Mouse (Mus musculus) left cerebral cortex, postnatal 4 days (tissue): ENCODE results near the gene Ap3b1. TPM values are rescaled to one million over a fixed set of nuclear protein-coding genes. Genes with fewer than 3 reads are reported as not detected.
A peak's percentile ranks its signal among the peaks of the same experiment; 100 is the strongest.

Source experiments
- DNase-seq: peaks from one replicate; pipeline ENCODE4 v3.0.0-alpha.2; 2022
- intact Hi-C: fragments of 180-260 bp; cut with DNase I; formaldehyde crosslinking; loops from one replicate; pipeline ENCODE4 v1.15.1; 2025
- total RNA-seq, 2 experiments: library from RNA; stranded (reverse); gene quantifications; 2 replicates each; pipeline ENCODE4 v1.2.3; 2021

Gene Ap3b1
- total RNA-seq, 2 experiments from 2014 or later: 40.5 to 41.1 TPM

DNA sequence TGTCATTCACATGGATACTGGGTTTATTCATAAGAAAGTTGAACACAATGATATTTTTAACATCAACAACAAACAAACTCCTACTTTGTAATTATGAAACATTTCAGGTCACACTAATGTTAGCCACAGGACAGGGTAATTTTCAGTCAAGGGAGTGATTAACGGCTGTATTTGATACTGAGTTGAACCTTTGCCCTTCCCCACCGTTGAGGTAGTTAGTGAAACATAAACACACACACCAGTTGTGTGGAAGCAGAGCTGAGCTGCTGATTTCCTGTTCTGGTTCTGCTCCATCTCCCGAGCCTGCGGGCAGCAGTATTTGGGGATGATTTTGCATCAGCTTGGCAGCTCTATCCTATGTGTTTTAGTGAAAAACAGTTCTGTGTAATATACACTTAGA is 88.2 kb downstream of the Ap3b1 start:
- intact Hi-C loops: loop anchor here (10.0 kb wide), 1 partner anchor 418 kb away; no protein-coding TSS in a partner anchor
- no peak for DNase-seq

GRCm38 (mm10) chr13:94449593-94449992 is 90.8 kb downstream of the Ap3b1 start:
- DNase-seq: no peak
- intact Hi-C loops: loop anchor here (10.0 kb wide), 1 partner anchor 415 kb away; no protein-coding TSS in a partner anchor

DNA sequence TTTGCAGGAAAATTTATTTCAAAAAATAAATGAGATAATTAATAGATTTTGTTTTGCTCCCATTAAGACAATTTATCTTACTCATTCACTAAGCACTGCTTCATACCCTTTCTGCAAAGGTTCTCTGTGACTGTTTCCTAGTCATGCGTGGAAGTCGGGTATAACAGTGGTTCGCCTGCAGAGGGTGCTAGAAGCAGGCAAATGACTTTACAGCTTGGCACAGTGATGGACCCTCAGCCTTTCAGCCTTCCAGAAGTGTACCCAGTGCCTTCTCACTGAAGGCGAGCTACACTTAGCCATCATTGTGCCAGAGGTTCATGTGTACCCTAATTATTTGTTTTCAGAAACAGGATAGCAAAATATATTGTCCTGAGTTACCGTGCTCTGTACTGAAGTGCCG is 92.5 kb downstream of the Ap3b1 start:
- intact Hi-C loops: no loop called here
- DNase-seq: peak; percentile 65

DNA sequence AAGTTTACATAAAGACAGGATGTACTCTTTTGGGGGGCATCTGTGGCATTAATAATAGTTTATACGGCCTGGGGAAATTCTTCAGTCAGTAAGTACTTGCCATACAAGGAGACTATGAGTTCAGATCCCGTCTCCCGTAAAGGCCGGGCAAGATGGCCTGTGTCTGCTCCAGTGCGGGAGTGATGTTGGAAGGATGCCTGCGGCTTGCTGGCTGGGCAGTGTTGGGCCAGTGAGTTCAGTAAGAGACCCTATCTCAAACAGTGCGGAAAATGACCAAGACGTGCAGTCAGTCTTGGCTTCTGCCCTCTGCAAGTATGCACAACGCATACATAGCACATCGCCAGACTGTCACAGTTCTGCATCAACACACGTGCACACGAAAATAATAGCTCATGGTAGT is 95.4 kb downstream of the Ap3b1 start:
- DNase-seq: peak; percentile 38
- intact Hi-C loops: no loop called here

- DNase-seq: no peak
- intact Hi-C loops: no loop called here
Observed at GRCm38 (mm10) chr13:94459143-94459542, 100.4 kb downstream of the Ap3b1 start.

DNA sequence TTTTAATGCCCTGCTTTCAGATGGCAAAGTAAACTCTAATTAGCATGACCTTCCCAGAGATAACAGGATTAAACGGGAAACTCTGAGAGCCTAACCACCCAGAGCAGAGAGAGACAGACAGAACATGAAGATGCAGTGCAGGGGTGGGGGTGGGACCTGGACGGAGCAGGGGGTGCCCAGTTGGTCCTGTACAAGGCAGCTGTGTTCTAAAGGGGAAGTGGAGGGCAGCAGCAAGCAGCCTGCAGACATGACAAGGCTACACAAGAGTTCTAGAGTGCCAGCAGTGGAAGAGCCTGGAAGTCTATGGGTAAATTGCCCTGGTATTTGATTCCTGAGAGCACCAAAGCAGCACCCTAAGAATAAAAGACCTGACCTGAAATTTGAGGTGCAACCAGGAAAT is 105.5 kb downstream of the Ap3b1 start:
- intact Hi-C loops: no loop called here
- DNase-seq: no peak

GRCm38 (mm10) chr13:94468551-94468950 is 109.8 kb downstream of the Ap3b1 start:
- intact Hi-C loops: no loop called here
- DNase-seq: no peak

GRCm38 (mm10) chr13:94471009-94471672 is 112.4 kb downstream of the Ap3b1 start:
- intact Hi-C loops: no loop called here
- DNase-seq: no peak

GRCm38 (mm10) chr13:94476208-94476607 is 117.4 kb downstream of the Ap3b1 start:
- DNase-seq: no peak
- intact Hi-C loops: loop anchor here (2.0 kb wide), 1 partner anchor 59 kb away; no protein-coding TSS in a partner anchor

DNA sequence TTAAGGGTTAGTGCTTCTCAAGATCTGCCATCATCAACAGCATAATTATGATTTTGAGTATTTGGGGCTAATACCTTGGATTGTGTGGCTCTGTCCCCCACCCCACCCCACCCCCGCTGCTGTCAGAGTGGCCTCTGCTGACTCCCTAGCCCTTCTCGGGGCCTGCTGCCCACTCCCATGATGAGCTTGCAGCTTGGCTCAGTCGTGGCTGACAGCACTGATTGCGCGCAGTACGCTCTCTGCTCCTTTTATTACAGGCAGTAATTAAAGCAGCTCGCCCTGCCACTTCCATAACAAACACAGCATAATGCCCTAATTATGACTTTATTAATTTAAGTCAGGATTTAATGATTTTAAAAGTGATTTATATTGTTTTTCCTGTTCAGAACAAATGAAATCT is 121.5 kb downstream of the Ap3b1 start:
- intact Hi-C loops: no loop called here
- no peak for DNase-seq

GRCm38 (mm10) chr13:94490684-94491083 is 131.9 kb downstream of the Ap3b1 start:
- intact Hi-C loops: no loop called here
- no peak for DNase-seq

DNA sequence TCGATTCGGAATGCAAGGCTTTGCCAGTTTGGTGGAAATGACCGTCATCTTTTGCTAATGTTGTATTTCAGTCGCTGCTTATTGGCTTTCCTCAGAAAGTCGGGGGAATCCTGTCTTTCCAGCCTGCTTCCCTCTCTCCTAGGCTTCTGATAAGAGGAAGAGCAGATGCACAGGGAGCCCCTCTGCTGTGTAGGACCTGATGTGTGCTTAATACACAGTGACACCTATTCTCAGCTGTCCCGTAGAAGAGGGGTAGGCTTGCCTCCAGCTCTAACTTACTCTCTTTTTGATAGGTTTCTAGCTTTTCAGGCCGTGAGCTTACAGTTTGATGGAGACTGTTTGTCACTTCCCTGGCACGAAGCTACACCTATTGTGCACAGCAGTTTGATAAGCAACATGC is 132.4 kb downstream of the Ap3b1 start:
- no peak for DNase-seq
- intact Hi-C loops: no loop called here

- DNase-seq: no peak
- intact Hi-C loops: no loop called here
Observed at GRCm38 (mm10) chr13:94497521-94497920, 138.8 kb downstream of the Ap3b1 start.

DNA sequence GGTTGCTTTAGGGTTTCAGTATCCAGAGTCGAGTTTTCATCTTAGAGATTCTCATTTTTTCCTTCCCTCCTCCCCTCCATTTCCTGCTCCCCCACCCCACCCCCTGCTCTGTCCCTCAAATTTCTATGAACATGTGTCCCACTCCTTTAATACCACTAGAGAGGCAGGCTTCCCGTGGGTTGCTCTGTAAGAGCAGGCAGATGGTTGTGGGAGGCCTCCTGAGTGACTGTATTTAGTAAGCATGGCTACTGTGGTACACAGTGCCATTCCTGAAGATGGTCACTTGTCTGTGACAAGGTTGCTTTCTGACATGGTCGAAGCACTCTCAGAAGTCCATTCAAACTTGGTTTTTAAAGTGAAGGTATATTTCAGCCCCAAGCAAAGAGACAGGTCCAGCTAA is 147.7 kb downstream of the Ap3b1 start:
- intact Hi-C loops: no loop called here
- DNase-seq: no peak

GRCm38 (mm10) chr13:94508344-94508743 is 149.6 kb downstream of the Ap3b1 start:
- intact Hi-C loops: no loop called here
- no peak for DNase-seq

- DNase-seq: no peak
- intact Hi-C loops: no loop called here
Observed at GRCm38 (mm10) chr13:94513157-94513767, 154.5 kb downstream of the Ap3b1 start.

- intact Hi-C loops: no loop called here
Observed at GRCm38 (mm10) chr13:94513898-94514297, 155.1 kb downstream of the Ap3b1 start.

GRCm38 (mm10) chr13:94514992-94515391 is 156.2 kb downstream of the Ap3b1 start:
- intact Hi-C loops: no loop called here
- DNase-seq: no peak

More at GRCm38 (mm10) chr13:94513898-94514297, 155.1 kb downstream of the Ap3b1 start:
- DNase-seq: no peak

DNA sequence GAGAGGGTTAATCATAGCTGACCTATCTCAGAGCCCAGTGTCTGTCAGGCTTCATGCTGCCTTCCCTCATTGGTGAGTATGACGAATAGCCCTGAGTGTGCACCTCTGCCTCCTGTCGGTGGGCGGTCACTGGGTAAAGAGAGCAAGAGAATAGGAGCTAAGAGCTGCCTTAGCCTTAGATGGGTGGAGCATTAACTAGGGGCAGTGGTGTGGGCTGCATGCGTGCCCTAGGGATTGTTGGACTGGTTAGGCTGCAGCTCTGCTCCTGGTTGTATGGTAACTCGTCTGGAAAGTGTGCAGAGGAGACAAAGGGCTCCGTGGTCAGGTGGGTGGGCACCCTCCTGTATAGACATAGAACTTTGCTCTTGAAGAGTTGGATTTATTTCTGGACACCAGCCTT is 157.8 kb downstream of the Ap3b1 start:
- intact Hi-C loops: no loop called here
- no peak for DNase-seq

DNA sequence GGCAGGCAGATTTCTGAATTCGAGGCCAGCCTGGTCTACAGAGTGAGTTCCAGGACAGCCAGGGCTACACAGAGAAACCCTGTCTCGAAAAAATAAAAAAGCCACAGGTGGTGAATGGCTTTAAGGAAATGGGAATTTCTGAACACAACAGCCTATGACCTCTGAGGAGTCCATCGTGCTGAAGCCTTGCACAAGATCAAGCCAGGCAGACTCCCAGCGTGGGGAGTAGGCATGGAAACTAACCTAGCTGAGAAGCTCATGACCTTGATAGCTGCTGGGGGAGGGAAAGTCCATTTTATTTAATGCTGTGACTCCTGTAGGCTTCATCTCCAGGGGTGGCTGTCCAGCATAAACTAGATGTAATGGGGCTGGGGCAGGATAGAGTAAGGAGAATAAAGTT is 159.4 kb downstream of the Ap3b1 start:
- no peak for DNase-seq
- intact Hi-C loops: no loop called here

- DNase-seq: no peak
- intact Hi-C loops: no loop called here
Observed at GRCm38 (mm10) chr13:94519276-94519675, 160.5 kb downstream of the Ap3b1 start.

DNA sequence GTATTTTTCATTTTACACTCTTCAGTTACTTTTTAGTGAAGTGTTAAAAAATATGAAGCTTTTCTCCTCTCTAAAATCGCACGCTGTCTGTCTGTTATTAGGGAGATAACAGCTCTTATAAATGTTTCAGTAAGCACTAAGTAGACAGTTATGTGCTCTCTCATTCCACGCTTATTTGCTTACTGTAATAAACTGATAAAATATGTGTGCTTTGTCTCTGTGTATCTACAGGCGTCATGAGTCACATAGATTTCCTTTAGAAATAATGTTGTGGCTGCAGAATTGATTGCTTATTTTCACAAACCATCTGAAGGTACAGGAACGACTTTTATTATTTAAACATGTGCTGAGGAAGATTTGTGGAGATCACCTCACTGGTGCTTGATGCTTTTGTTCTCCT is 164.5 kb downstream of the Ap3b1 start:
- intact Hi-C loops: no loop called here

More for the DNA sequence above, 164.5 kb downstream of the Ap3b1 start:
- no peak for DNase-seq
